Mouse (Mus musculus) neural tube, embryonic 13.5 days (tissue): ENCODE results near the gene Hspa14. TPM values are rescaled to one million over a fixed set of nuclear protein-coding genes. Genes with fewer than 3 reads are reported as not detected.

Source experiments
- ATAC-seq: fragments of 200-750 bp; cut with Nextera tagmentation; 2 replicates; pipeline ENCODE4 v1.8.0; 2017; ENCODE audit warnings: low read depth, mild to moderate bottlenecking, moderate TSS enrichment, moderate library complexity
- H3K27ac ChIP-seq: fragments of 300-500 bp; sonication (generic); replicated peaks from 2 replicates; pipeline ENCODE4 v1.5.1; 2015; ENCODE audit warnings: moderate library complexity, mild to moderate bottlenecking, inconsistent platforms
- H3K27me3 ChIP-seq: fragments of 300-500 bp; sonication (generic); 2 replicates; pipeline ENCODE4 v1.6.1; 2015; ENCODE audit warnings: mild to moderate bottlenecking, inconsistent platforms
- H3K36me3 ChIP-seq: fragments of 300-500 bp; sonication (generic); 2 replicates; pipeline ENCODE4 v1.6.1; 2015; ENCODE audit warnings: mild to moderate bottlenecking, inconsistent platforms
- H3K4me1 ChIP-seq: fragments of 300-500 bp; sonication (generic); replicated peaks from 2 replicates; pipeline ENCODE4 v1.6.1; 2015; ENCODE audit warnings: inconsistent platforms
- H3K4me2 ChIP-seq: fragments of 300-500 bp; sonication (generic); 2 replicates; pipeline ENCODE4 v1.6.1; 2015; ENCODE audit warnings: inconsistent platforms, mild to moderate bottlenecking, moderate library complexity
- H3K4me3 ChIP-seq: fragments of 300-500 bp; sonication (generic); 2 replicates; pipeline ENCODE4 v1.5.1; 2015; ENCODE audit warnings: mild to moderate bottlenecking, inconsistent platforms
- H3K9ac ChIP-seq: fragments of 300-500 bp; sonication (generic); 2 replicates; pipeline ENCODE4 v1.6.1; 2015; ENCODE audit warnings: moderate library complexity, mild to moderate bottlenecking, inconsistent platforms
- H3K9me3 ChIP-seq: fragments of 300-500 bp; sonication (generic); 2 replicates; pipeline ENCODE4 v1.6.1; 2016; ENCODE audit warnings: inconsistent platforms
- WGBS: fragments of 180-500 bp; shearing (Covaris S2); methylation state at CpG from one replicate; pipeline ENCODE4 v1.1.7; 2015; 5-methylcytosine and 5-hydroxymethylcytosine counted together
- polyA plus RNA-seq: library from polyadenylated mRNA; unstranded; fragments of >200 nt; fragmentation: Nextera tagmentation; extraction: Ambion mirVana; gene quantifications from 2 replicates; pipeline ENCODE4 v1.2.1, GENCODE M21; 2015

Hspa14 gene
- 63.1 and 70.7 TPM in 2 replicates for polyA plus RNA-seq

- H3K4me3 ChIP-seq, result peak within 1 kb of the TSS; percentile 75
- WGBS, result under 1% methylated on average over 60 of the region's 60 CpGs
- H3K27ac ChIP-seq, result peak within 1 kb of the TSS; percentile 88
- no peaks in the 10 kb centered on the region for H3K27me3 ChIP-seq
- peaks cover 21% of the 10 kb centered on the region for H3K4me1 ChIP-seq
- H3K36me3 ChIP-seq, result peaks cover 29% of the 10 kb centered on the region
- peak within 1 kb of the TSS; percentile 95 for H3K9ac ChIP-seq
- no peaks in the 10 kb centered on the region for H3K9me3 ChIP-seq
- H3K4me2 ChIP-seq, result peak within 1 kb of the TSS; percentile 97
- peak; percentile 100 for ATAC-seq
Observed at GRCm38 (mm10) chr2:3512552-3513454, at the start of gene Hspa14, which contains the start of the genes Gm45902 and Cdnf. Gene Hspa14 (minus strand): TSS chr2:3512814. Gene Gm45902 (minus strand): TSS chr2:3512790. Gene Cdnf (plus strand): TSS chr2:3513030.

GRCm38 (mm10) chr2:3546588-3546987 lies 34.0 kb upstream of the Hspa14 start:
- Histone ChIP-seq H3K36me3 (no peaks in the 10 kb centered on the region), H3K4me3 (no peak overlapping the region), H3K4me2 (no peak overlapping the region), H3K9ac (no peak overlapping the region), H3K27me3 (no peaks in the 10 kb centered on the region), H3K27ac (no peak overlapping the region), H3K4me1 (peaks cover 6% of the 10 kb centered on the region; the same call in 1 of the 2 replicates), H3K9me3 (no peaks in the 10 kb centered on the region)
- 3% methylated on average over 4 of the region's 4 CpGs for WGBS
- ATAC-seq, result no peak

DNA sequence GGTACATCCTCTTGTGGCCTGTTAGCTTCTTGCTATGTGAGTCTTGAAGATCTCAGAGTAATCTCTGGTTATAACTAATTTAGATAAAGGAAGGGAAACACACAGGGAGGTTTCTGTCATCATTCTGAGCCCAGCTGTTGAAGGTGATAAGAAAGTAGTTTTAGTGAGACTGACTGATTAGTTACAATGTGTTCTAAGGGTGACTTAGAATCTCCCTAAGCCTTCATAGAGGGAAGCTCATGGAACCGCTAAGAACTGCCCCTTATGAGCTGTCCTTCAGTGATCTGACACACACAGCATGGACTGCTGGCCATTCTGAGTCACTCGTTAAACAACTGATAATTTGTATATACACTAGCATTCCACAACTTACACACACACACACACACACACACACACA lies 33.4 kb upstream of the Hspa14 start:
- Histone ChIP-seq H3K9me3 (no peaks in the 10 kb centered on the region), H3K4me3 (no peak overlapping the region), H3K36me3 (no peaks in the 10 kb centered on the region), H3K27me3 (no peaks in the 10 kb centered on the region), H3K4me2 (no peak overlapping the region), H3K4me1 (peaks cover 6% of the 10 kb centered on the region; the same call in 1 of the 2 replicates), H3K27ac (no peak overlapping the region), H3K9ac (no peak overlapping the region)
- 67% methylated on average over 2 of the region's 2 CpGs for whole genome bisulfite sequencing
- ATAC-seq, result no peak

DNA sequence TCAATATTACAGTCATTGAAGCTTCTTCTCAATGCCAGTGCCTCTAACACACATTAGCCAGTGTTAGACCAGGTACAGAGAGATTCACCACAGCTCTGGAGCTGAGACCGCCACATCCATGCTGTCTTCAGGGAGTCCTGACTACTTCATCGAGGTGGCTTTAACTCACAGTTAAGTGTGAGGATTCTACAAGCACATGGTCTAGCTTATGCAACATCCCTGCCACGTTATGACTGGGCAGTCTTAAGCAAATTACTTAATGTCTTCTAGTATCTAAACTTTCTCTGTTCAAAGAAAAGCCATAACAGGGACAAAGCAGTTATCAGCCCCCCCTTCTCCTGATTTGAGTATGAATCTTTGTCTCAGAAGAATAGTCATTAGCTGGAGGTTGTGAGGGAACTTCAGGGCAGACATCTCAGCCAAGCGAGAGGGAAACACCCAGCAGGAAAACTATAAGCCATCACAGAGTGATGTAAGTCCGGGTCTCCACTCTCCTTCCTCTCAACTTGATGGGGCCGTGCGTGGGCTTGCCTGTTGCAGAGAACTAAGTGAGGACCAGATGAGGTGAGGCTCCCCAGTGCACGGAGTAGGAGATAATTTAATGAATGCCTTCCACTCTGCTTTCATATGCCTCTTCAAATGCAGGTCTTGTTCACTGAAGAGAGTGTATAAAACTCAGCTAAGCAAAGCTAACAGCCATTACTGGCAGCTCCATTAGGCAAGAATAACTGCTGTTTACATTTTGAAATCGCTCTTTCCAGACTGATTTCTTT lies 28.9 kb upstream of the Hspa14 start:
- Histone ChIP-seq H3K4me1 (peaks cover 6% of the 10 kb centered on the region; the same call in 1 of the 2 replicates), H3K4me2 (no peak overlapping the region), H3K4me3 (no peak overlapping the region), H3K36me3 (no peaks in the 10 kb centered on the region), H3K9ac (no peak overlapping the region), H3K9me3 (no peaks in the 10 kb centered on the region), H3K27me3 (no peaks in the 10 kb centered on the region), H3K27ac (no peak overlapping the region)
- no peak for ATAC-seq
- 64% methylated on average over 9 of the region's 9 CpGs for WGBS

GRCm38 (mm10) chr2:3526288-3526687 lies 13.7 kb upstream of the Hspa14 start:
- Histone ChIP-seq H3K4me2 (no peak overlapping the region), H3K4me3 (no peak overlapping the region), H3K27ac (no peak overlapping the region), H3K36me3 (no peaks in the 10 kb centered on the region), H3K27me3 (no peaks in the 10 kb centered on the region), H3K4me1 (no peaks in the 10 kb centered on the region), H3K9me3 (no peaks in the 10 kb centered on the region), H3K9ac (no peak overlapping the region)
- no peak for ATAC-seq
- 84% methylated on average over 6 of the region's 6 CpGs for WGBS

GRCm38 (mm10) chr2:3522558-3522957 lies 9.9 kb upstream of the Hspa14 start:
- H3K27ac ChIP-seq, result no peak overlapping the region
- H3K4me3 ChIP-seq, result no peak overlapping the region
- H3K4me2 ChIP-seq, result no peak overlapping the region
- H3K36me3 ChIP-seq, result no peaks in the 10 kb centered on the region
- no peaks in the 10 kb centered on the region for H3K27me3 ChIP-seq
- ATAC-seq, result no peak
- WGBS, result 84% methylated on average over 4 of the region's 4 CpGs
- H3K9ac ChIP-seq, result no peak overlapping the region
- H3K4me1 ChIP-seq, result no peaks in the 10 kb centered on the region
- H3K9me3 ChIP-seq, result no peaks in the 10 kb centered on the region

GRCm38 (mm10) chr2:3512076-3512475 lies 538 bp downstream of the Hspa14 start:
- under 1% methylated on average over 15 of the region's 15 CpGs for WGBS
- peaks cover 21% of the 10 kb centered on the region for H3K4me1 ChIP-seq
- H3K9ac ChIP-seq, result peak overlapping the region; percentile 95
- H3K27me3 ChIP-seq, result no peaks in the 10 kb centered on the region
- ATAC-seq, result no peak
- peak overlapping the region; percentile 88 for H3K27ac ChIP-seq
- no peaks in the 10 kb centered on the region for H3K9me3 ChIP-seq
- H3K4me3 ChIP-seq, result peak overlapping the region; percentile 75
- H3K4me2 ChIP-seq, result peak overlapping the region; percentile 97
- H3K36me3 ChIP-seq, result peaks cover 34% of the 10 kb centered on the region

DNA sequence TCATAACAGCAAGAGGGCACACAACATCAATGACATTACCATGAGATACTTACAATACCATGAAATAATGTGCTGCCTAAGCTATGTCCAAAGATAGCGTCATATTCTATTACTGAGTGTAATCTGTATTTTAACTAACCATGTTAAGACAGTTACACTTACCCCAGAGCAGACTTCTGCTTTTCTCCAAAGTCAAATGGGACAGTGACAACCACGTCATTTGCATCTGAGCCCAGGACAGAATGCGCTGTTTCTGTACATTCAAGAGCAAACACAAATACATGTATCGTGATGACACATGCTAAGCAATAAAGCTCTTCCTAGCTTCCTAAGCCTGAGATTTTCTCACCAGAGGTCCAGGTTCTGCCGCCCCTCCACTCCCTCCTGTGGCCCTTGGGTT lies 11.7 kb downstream of the Hspa14 start:
- H3K36me3 ChIP-seq, result peaks cover 71% of the 10 kb centered on the region
- no peak overlapping the region for H3K4me3 ChIP-seq
- H3K9me3 ChIP-seq, result no peaks in the 10 kb centered on the region
- H3K4me2 ChIP-seq, result no peak overlapping the region
- no peaks in the 10 kb centered on the region for H3K27me3 ChIP-seq
- WGBS, result 95% methylated on average over 5 of the region's 5 CpGs
- ATAC-seq, result no peak
- no peaks in the 10 kb centered on the region for H3K4me1 ChIP-seq
- no peak overlapping the region for H3K27ac ChIP-seq
- no peak overlapping the region for H3K9ac ChIP-seq

GRCm38 (mm10) chr2:3499543-3499942 lies 13.1 kb downstream of the Hspa14 start:
- Histone ChIP-seq H3K27ac (no peak overlapping the region), H3K9ac (no peak overlapping the region), H3K36me3 (peaks cover 69% of the 10 kb centered on the region), H3K4me3 (no peak overlapping the region), H3K27me3 (no peaks in the 10 kb centered on the region), H3K9me3 (no peaks in the 10 kb centered on the region), H3K4me1 (no peaks in the 10 kb centered on the region), H3K4me2 (no peak overlapping the region)
- no peak for ATAC-seq
- WGBS, result 94% methylated on average over 6 of the region's 6 CpGs

- H3K4me2 ChIP-seq, result no peak overlapping the region
- no peak for ATAC-seq
- H3K9ac ChIP-seq, result no peak overlapping the region
- H3K4me1 ChIP-seq, result no peaks in the 10 kb centered on the region
- no peaks in the 10 kb centered on the region for H3K27me3 ChIP-seq
- H3K27ac ChIP-seq, result no peak overlapping the region
- H3K4me3 ChIP-seq, result no peak overlapping the region
- H3K36me3 ChIP-seq, result peaks cover 78% of the 10 kb centered on the region
- no peaks in the 10 kb centered on the region for H3K9me3 ChIP-seq
- WGBS, result 89% methylated on average over 3 of the region's 3 CpGs
Observed at GRCm38 (mm10) chr2:3493833-3494409, 18.7 kb downstream of the Hspa14 start.

GRCm38 (mm10) chr2:3489816-3490215 lies 22.8 kb downstream of the Hspa14 start:
- peaks cover 48% of the 10 kb centered on the region for H3K36me3 ChIP-seq

DNA sequence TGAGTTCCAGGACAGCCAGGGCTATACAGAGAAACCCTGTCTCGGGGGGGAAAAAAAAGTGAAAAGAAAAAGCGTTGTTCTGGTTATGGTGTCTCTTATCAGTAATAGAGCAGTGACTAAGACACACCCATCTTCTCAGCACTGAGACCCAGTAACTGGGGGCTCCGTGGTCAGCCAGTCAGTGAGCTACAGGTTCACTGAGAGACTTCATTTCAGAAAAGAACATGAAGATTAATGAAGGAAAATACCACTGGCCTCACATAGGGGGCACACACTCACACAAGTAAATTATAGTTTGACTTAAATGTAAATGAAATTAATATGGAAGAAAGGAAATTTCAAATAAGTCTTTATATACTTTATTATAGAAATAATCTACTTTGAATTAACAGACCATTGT lies 32.4 kb downstream of the Hspa14 start:
- H3K27ac ChIP-seq, result no peak overlapping the region
- H3K27me3 ChIP-seq, result no peaks in the 10 kb centered on the region
- H3K36me3 ChIP-seq, result no peaks in the 10 kb centered on the region
- no peak for ATAC-seq
- no peaks in the 10 kb centered on the region for H3K9me3 ChIP-seq
- H3K9ac ChIP-seq, result no peak overlapping the region
- H3K4me2 ChIP-seq, result no peak overlapping the region
- no peak overlapping the region for H3K4me3 ChIP-seq
- WGBS, result 80% methylated on average over 3 of the region's 3 CpGs
- H3K4me1 ChIP-seq, result peaks cover 6% of the 10 kb centered on the region

More at GRCm38 (mm10) chr2:3489816-3490215, 22.8 kb downstream of the Hspa14 start:
- no peak for ATAC-seq
- Histone ChIP-seq H3K4me1 (no peaks in the 10 kb centered on the region), H3K27me3 (no peaks in the 10 kb centered on the region), H3K4me2 (no peak overlapping the region), H3K27ac (no peak overlapping the region), H3K4me3 (no peak overlapping the region), H3K9me3 (no peaks in the 10 kb centered on the region), H3K9ac (no peak overlapping the region)
- WGBS, result 86% methylated on average over 3 of the region's 3 CpGs
